Mouse (Mus musculus): ENCODE results near the gene Dtx1. TPM values are rescaled to one million over a fixed set of nuclear protein-coding genes. Genes with fewer than 3 reads are reported as not detected.
A peak's percentile ranks its signal among the peaks of the same experiment; 100 is the strongest.

Dtx1 gene
- polyA plus RNA-seq, 1 experiment from 2014 or later, result 3.6 TPM

GRCm38 (mm10) chr5:120687897-120688296, 23.8 kb downstream of the Dtx1 start:
- Histone ChIP-seq H3K4me2 (ENCODE audit: low read depth, low read length) (no peak overlapping the region), H3K9ac (ENCODE audit: low read length) (no peak overlapping the region), H3K4me3 (replicated peaks; ENCODE audit: low read length) (no peak overlapping the region), H3K9me3 (replicated peaks; ENCODE audit: control insufficient read depth, low read length) (no peaks in the 10 kb centered on the region), H3K4me1 (ENCODE audit: control insufficient read depth, insufficient read depth, low read length) (no peaks in the 10 kb centered on the region), H3K36me3 (ENCODE audit: control insufficient read depth, insufficient read depth, low read length) (no peaks in the 10 kb centered on the region), H3K27me3 (ENCODE audit: control insufficient read depth, insufficient read depth, low read length) (peaks cover 12% of the 10 kb centered on the region), H3K27ac (ENCODE audit: low read length) (no peak overlapping the region)
- WGBS, result 87% methylated on average over 5 of the region's 5 CpGs
- no peak for ATAC-seq (ENCODE audit: insufficient read depth, low FRiP score)

GRCm38 (mm10) chr5:120687484-120687851, 24.3 kb downstream of the Dtx1 start:
- no peak for ATAC-seq (ENCODE audit: insufficient read depth, low FRiP score)
- WGBS, result 63% methylated on average over 3 of the region's 3 CpGs
- no peaks in the 10 kb centered on the region for H3K4me1 ChIP-seq (ENCODE audit: control insufficient read depth, insufficient read depth, low read length)
- H3K9ac ChIP-seq (ENCODE audit: low read length), result no peak overlapping the region
- H3K4me2 ChIP-seq (ENCODE audit: low read depth, low read length), result no peak overlapping the region
- H3K9me3 ChIP-seq (replicated peaks; ENCODE audit: control insufficient read depth, low read length), result no peaks in the 10 kb centered on the region
- H3K4me3 ChIP-seq (replicated peaks; ENCODE audit: low read length), result no peak overlapping the region
- peaks cover 12% of the 10 kb centered on the region for H3K27me3 ChIP-seq (ENCODE audit: control insufficient read depth, insufficient read depth, low read length)
- H3K27ac ChIP-seq (ENCODE audit: low read length), result no peak overlapping the region
- H3K36me3 ChIP-seq (ENCODE audit: control insufficient read depth, insufficient read depth, low read length), result no peaks in the 10 kb centered on the region

DNA sequence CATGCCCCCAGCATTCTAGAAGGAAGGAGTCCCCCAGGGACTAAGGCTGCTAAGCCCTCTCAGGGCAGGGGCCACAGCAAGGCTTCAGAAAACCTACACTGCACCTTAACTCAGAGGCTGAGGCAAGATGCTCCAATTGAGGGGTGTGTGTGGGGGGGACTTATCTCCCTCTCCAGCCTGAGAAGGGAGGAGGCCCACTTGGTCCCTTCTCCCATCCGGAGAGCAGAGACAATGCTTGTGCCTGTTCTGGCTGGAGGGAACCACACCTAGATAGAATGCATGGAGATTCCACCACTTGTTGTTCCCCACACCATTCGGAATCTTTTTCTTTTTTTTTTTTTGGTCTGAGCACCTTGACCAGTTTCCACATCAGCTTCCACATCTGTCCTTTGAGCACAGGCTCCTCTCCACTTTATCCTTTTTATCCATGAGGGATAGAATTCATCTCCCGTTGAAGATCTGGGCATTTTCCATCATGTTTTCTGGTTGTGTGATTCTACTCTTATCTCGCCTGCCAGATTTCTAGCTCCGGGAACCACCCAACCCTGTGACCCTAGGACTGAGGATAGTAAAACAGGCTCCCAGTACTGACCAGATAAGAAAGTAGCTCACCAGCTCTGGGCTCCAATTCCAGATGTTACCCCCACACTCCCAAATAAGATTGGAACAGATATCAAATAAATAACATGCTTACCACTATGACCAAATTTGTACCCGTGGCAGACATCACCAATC, 24.8 kb downstream of the Dtx1 start:
- 68% methylated on average over 6 of the region's 6 CpGs for WGBS
- no peak overlapping the region for H3K27ac ChIP-seq (ENCODE audit: low read length)
- ATAC-seq (ENCODE audit: insufficient read depth, low FRiP score), result no peak
- no peak overlapping the region for H3K4me3 ChIP-seq (replicated peaks; ENCODE audit: low read length)
- no peak overlapping the region for H3K4me2 ChIP-seq (ENCODE audit: low read depth, low read length)
- H3K27me3 ChIP-seq (ENCODE audit: control insufficient read depth, insufficient read depth, low read length), result peaks cover 17% of the 10 kb centered on the region
- no peaks in the 10 kb centered on the region for H3K4me1 ChIP-seq (ENCODE audit: control insufficient read depth, insufficient read depth, low read length)
- H3K9ac ChIP-seq (ENCODE audit: low read length), result no peak overlapping the region
- no peaks in the 10 kb centered on the region for H3K36me3 ChIP-seq (ENCODE audit: control insufficient read depth, insufficient read depth, low read length)
- no peaks in the 10 kb centered on the region for H3K9me3 ChIP-seq (replicated peaks; ENCODE audit: control insufficient read depth, low read length)

DNA sequence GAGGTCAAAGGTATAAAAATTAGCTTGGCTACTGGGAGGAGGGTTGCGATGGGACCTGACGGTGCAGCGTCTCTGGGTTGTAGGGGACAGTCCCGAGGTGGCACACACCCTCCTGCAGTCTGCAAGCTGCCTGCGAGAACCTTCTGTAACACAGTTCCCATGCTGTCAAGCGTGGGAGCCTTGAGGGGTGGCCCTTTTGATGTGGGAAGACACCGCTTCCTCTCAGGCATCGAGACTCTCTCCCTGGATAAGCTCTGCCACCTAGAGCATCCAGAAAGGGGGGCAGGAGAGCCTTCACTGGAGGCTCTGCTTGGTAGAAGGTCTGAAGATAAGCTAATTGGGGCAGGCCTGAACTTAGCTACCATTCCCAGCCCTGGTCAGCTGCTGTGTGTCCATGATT, 26.0 kb downstream of the Dtx1 start:
- Histone ChIP-seq H3K27me3 (ENCODE audit: control insufficient read depth, insufficient read depth, low read length) (peaks cover 18% of the 10 kb centered on the region), H3K36me3 (ENCODE audit: control insufficient read depth, insufficient read depth, low read length) (no peaks in the 10 kb centered on the region), H3K9me3 (replicated peaks; ENCODE audit: control insufficient read depth, low read length) (no peaks in the 10 kb centered on the region), H3K4me2 (ENCODE audit: low read depth, low read length) (no peak overlapping the region), H3K27ac (ENCODE audit: low read length) (no peak overlapping the region), H3K4me1 (ENCODE audit: control insufficient read depth, insufficient read depth, low read length) (0 out of 2 replicates have a peak, but pooled peaks cover under 1% of the 10 kb centered on the region), H3K4me3 (replicated peaks; ENCODE audit: low read length) (no peak overlapping the region), H3K9ac (ENCODE audit: low read length) (no peak overlapping the region)
- no peak for ATAC-seq (ENCODE audit: insufficient read depth, low FRiP score)
- WGBS, result 76% methylated on average over 8 of the region's 8 CpGs

DNA sequence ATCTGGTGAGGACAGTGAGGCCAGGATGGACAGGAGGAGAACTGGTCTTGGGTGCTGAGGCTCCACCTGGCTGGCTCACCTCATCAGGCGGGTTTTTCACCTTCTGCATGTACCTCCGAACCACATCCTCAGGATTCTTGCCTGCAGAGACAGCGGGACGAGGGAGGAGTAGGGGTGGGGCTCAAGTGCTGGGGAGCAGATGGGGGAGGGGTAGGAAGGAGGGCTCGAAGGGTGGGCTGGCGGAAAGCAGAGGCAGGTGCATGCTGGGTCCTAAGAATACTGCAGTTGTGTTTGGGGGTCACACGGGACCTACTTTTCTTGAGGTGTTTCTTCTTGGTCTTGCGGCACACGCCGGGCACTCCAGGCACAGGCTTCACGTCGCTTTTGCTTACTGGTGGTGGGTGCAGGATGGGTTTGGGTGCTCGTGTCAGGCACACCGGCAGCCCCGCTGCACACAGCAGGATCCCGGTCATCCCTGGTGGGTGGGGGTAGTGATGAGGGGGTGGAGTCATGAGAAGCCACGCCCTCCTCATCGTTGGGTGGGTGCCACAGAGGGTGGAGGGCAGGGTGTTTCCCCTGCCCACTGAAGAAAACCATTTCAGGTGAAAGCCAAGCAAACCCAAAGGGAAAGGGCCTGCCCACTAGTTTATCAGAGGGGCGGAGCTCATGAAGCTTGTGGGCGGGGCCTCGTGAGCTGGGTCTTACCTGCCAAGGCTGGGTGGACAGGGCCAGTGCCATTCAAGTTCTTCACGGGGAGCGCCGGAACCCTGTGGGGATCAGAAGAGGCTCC, 28.6 kb downstream of the Dtx1 start:
- WGBS, result 14% methylated on average over 24 of the region's 24 CpGs
- H3K4me2 ChIP-seq (ENCODE audit: low read depth, low read length), result no peak overlapping the region
- peaks cover 18% of the 10 kb centered on the region for H3K27me3 ChIP-seq (ENCODE audit: control insufficient read depth, insufficient read depth, low read length)
- H3K36me3 ChIP-seq (ENCODE audit: control insufficient read depth, insufficient read depth, low read length), result no peaks in the 10 kb centered on the region
- H3K4me3 ChIP-seq (replicated peaks; ENCODE audit: low read length), result no peak overlapping the region
- H3K27ac ChIP-seq (ENCODE audit: low read length), result no peak overlapping the region
- H3K4me1 ChIP-seq (ENCODE audit: control insufficient read depth, insufficient read depth, low read length), result 0 out of 2 replicates have a peak, but pooled peaks cover 5% of the 10 kb centered on the region
- no peak overlapping the region for H3K9ac ChIP-seq (ENCODE audit: low read length)
- no peaks in the 10 kb centered on the region for H3K9me3 ChIP-seq (replicated peaks; ENCODE audit: control insufficient read depth, low read length)
- ATAC-seq (ENCODE audit: insufficient read depth, low FRiP score), result no peak

DNA sequence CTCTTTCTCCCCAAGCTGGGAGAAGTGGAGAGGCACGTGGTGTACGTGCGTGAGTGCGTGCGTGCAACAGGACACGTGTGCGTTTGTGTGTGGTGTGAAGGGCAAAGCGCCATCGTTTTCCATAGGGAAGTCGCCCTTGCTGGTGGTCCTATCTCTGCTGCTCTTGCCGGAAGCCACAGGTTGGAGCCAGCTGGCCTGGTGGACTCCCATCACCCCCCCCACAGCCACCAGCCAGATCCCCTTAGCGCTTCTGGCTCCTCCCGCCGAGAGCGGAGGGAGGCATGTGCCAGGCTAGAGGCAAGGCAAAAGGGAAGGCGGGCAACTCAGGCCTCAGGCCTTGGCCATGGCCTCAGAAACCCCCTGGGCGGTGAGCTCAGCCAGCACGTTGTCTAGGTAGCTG, 30.8 kb downstream of the Dtx1 start:
- H3K4me3 ChIP-seq (replicated peaks; ENCODE audit: low read length), result no peak overlapping the region
- no peak overlapping the region for H3K4me2 ChIP-seq (ENCODE audit: low read depth, low read length)
- no peak overlapping the region for H3K27ac ChIP-seq (ENCODE audit: low read length)
- no peak overlapping the region for H3K9ac ChIP-seq (ENCODE audit: low read length)
- ATAC-seq (ENCODE audit: insufficient read depth, low FRiP score), result no peak
- H3K4me1 ChIP-seq (ENCODE audit: control insufficient read depth, insufficient read depth, low read length), result 0 out of 2 replicates have a peak, but pooled peaks cover 5% of the 10 kb centered on the region
- 89% methylated on average over 18 of the region's 18 CpGs for WGBS
- no peaks in the 10 kb centered on the region for H3K36me3 ChIP-seq (ENCODE audit: control insufficient read depth, insufficient read depth, low read length)
- H3K9me3 ChIP-seq (replicated peaks; ENCODE audit: control insufficient read depth, low read length), result no peaks in the 10 kb centered on the region
- H3K27me3 ChIP-seq (ENCODE audit: control insufficient read depth, insufficient read depth, low read length), result peaks cover 12% of the 10 kb centered on the region; the same call in 1 of the 2 replicates

DNA sequence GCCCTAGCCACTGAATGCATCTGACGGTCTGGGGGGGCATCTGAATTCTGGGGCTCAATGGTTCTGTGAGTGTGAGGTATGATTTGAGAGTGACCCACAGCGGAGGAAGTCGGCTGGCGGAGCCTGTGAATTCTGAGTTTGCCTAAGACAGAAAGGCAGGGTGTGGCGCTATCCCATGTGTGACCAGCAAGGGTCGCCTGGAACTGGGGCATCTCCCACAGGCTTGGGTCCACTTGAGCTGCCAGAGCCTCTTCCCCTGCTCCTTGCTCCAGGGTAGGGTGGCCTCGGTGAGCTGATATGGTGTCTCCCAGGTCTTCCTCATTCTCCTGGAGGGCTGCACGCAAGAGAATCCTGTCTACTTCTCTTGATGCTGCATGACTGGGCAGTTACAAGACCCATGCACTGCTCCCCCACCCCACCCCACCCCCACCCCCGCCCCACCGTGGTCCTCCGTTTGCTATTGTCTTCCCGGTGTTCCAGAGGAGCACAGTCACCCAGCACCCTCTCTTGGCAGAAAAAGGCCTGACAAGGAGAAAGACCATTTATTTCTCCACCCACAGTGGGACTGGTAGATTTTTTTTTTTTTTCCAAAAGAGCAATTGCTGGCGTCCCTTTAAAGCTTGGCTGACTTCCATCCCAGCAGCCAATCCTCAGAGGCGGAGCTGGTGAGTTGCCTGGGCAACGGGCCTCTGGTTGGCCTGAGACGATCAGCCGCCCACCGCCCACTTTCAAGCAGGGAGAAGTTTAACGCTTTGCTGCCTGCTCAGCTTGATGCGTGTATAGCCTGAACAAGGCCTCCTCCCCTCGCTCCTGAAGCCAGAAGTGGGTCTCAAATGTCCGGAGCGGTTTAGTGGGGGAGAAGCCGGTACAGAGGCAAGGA, 31.8 kb downstream of the Dtx1 start:
- ATAC-seq (ENCODE audit: insufficient read depth, low FRiP score), result peak; percentile 86

DNA sequence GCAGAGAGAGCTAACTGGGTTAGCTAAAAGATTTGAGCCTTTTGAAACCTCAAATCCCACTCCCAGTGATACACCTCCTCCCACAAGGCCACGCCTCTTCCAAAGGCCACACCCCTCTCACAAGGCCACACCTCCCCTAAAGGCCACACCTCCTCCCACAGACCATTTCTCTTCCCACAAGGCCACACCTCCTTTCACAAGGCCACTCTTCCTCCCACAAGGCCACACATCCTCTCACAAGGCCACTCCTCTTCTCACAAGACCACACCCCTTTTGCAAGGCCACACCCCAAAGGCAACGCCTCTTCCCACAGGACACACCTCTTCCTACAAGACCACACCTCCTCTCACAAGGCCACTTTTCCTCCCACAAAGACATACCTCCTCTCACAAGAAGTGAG, 34.2 kb downstream of the Dtx1 start:
- Histone ChIP-seq H3K9ac (ENCODE audit: low read length) (no peak overlapping the region), H3K9me3 (replicated peaks; ENCODE audit: control insufficient read depth, low read length) (no peaks in the 10 kb centered on the region), H3K4me1 (ENCODE audit: control insufficient read depth, insufficient read depth, low read length) (0 out of 2 replicates have a peak, but pooled peaks cover 5% of the 10 kb centered on the region), H3K4me3 (replicated peaks; ENCODE audit: low read length) (no peak overlapping the region), H3K36me3 (ENCODE audit: control insufficient read depth, insufficient read depth, low read length) (no peaks in the 10 kb centered on the region), H3K27me3 (ENCODE audit: control insufficient read depth, insufficient read depth, low read length) (peaks cover 6% of the 10 kb centered on the region; the same call in 1 of the 2 replicates), H3K4me2 (ENCODE audit: low read depth, low read length) (no peak overlapping the region), H3K27ac (ENCODE audit: low read length) (no peak overlapping the region)
- WGBS, result 17% methylated on average over 2 of the region's 2 CpGs
- ATAC-seq (ENCODE audit: insufficient read depth, low FRiP score), result no peak

More for the DNA sequence above, 31.8 kb downstream of the Dtx1 start:
- 2% methylated on average over 24 of the region's 24 CpGs for WGBS
- 0 out of 2 replicates have a peak, but pooled peaks cover 5% of the 10 kb centered on the region for H3K4me1 ChIP-seq (ENCODE audit: control insufficient read depth, insufficient read depth, low read length)
- no peaks in the 10 kb centered on the region for H3K36me3 ChIP-seq (ENCODE audit: control insufficient read depth, insufficient read depth, low read length)
- H3K9ac ChIP-seq (ENCODE audit: low read length), result peak overlapping the region; percentile 60
- no peaks in the 10 kb centered on the region for H3K9me3 ChIP-seq (replicated peaks; ENCODE audit: control insufficient read depth, low read length)
- H3K4me2 ChIP-seq (ENCODE audit: low read depth, low read length), result peak overlapping the region; percentile 64
- H3K27ac ChIP-seq (ENCODE audit: low read length), result peak overlapping the region; percentile 10; the same call in 1 of the 2 replicates
- H3K27me3 ChIP-seq (ENCODE audit: control insufficient read depth, insufficient read depth, low read length), result peaks cover 12% of the 10 kb centered on the region; the same call in 1 of the 2 replicates
- H3K4me3 ChIP-seq (replicated peaks; ENCODE audit: low read length), result peak overlapping the region; percentile 33

All from stomach, embryonic 16.5 days (tissue).